Mouse (Mus musculus) kidney, postnatal 4 days (tissue): ENCODE results near the gene Ldah.

ENCODE experiments used
- DNase-seq, 2 experiments: peaks; one replicate each; pipeline ENCODE4 v3.0.0; 2021; ENCODE audit warnings: mixed read lengths in 2 of 2

Ldah gene

DNA sequence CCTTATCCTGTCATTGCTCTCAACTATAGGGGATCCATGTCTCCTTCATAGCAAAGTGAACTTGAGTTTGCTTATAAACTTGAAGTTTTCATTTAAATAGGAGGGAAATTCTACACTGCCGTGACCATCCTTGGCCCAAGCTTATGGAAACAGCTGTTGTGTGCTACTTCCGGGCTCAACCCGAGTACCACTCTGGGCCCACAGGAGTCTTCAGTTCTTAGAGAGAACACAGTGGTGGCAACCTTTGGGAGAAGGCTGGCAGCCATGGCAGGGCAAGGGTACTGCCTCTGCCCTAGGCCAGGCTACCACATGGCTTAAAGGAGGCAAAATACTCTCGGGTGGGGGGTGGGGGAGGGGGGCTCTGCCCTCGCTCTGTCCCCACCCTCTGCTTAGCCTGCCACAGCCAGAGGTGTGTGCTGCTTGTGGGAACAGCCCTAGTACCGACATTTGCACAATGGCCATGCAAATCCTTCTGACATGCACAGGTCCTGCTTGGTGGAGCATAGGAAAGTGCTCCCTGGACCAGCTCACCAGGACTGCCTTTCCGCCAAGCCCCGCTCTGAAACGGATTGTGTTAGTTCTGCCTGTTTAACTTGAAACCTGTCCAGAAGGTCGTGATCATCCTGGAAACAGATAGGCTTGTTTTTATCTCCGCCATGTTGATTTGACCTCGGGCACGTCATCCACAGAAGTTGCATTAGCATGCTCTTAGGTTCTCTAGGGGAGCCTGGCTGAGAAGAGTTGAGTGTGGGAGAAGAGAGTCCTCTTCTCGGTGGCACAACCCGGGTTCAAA, 73.5 kb downstream of the Ldah start:
- DNase-seq = no peak

DNA sequence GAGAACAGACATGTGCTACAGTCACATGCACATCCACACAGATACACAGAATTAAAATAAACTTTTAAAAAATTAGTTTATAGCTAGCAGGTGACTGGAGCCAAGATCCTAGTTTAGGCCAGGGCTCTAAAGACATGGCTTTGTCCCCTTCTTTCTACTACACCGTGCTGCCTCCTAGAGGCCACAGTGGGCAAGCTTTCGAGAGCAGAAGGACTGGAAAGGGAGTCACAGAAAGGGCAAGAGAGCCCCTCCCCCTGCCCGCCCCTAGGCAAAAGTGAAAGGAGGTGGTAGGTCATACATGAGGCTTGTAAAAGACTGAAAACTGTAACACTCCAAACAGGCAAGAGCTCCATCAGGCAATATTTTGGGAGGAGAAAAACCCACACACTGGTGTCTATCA, 80.1 kb downstream of the Ldah start:
- peak in 1 of 2 experiments; percentile 48 for DNase-seq

DNA sequence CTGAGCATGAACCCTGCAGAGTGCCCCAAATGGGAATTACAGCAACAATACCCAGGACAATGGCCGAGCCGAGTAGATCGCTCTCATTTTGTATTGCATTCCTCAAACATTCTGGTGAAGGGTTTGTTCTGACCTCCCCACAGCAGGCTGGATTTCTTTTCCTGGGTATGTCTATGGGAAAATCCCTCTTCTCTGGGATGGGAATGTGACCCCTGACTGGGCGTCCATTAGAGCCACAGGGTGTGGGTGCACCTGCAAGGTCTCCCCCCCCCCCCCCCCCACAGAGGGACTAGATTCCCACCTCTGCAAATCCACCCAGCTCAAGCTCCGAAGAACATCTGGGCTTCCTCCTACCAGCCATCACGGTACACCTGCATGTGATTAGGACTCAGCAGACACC, 81.2 kb downstream of the Ldah start:
- no peak for DNase-seq

DNA sequence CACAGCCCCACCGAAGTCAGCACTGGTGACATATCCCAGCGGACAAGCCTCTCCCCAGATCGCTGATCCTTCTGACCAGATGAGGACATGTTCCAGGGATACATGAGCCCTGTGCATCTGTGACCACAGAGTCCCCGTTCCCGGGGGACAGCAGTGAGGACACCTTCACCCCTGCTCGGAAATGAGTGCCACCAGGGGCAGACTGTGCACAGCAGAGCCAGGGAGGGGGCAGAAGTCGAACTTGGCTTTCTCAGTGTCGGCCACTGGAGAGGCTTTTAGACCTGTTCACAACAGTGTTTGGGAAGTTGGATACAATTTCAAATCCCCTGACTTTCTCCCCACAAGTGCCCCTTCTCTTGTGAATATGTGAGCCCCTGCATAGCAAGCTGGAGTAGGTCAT, 81.6 kb downstream of the Ldah start:
- no peak for DNase-seq

DNA sequence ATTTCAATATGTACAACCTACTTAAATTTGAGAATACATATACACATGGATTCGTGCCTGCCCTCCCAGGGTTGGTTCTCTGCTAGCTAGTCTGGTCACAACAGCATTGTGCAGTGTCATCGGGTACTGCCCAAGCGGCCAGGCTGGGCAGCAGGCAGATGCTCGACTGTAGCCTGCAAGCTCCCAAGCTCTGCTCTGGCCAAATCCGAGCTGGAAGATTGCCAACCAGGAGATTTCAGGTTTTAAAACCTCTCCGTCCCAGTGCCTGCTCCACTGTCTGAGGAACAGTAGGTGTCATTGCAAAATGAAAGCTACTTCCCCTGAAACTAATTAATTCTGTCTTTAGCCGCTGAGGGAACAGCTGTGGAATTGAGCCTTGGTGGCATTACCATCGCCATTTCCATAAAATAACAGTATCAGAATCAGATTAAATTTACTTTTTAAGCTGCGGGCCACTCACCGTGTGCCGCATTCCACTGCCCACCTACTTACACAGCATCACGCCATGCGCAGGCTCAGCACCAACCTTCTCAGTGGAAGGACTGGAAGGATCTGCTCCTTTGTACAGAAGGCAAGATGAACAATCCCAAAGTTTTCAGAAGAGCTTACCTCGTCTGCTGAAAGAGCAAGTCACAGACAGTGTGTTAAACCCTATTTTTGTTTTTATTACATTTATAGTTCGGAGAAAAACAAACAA, 83.4 kb downstream of the Ldah start:
- DNase-seq = no peak

DNA sequence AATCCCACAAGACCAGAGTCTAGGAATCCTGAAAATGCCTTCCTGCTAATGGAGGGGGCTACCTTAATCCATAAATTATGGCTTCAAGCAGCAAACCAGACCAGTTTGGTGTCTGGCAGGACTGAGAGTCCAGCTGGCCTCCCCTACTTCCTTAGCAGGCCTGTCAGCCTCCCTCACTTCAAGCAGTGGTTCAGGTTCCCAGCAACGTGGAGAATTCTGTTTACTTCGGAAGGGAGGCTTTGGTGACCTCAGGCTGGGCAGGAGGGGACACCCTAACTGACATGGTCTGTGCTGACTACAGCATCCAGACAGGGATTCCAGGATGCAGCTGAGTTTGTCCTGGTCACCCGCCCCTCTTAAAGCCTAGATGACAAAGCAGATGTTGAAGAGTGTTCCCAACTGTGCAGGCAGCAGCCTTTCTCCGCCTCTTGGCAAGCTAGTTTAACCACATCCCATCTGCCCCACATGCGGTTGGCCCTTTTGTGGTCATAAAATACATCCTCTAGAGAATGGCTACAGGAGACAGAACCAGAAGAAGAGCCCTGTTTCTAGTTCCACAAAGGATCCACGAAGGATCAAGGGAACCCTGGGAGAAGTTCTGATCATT, 87.5 kb downstream of the Ldah start:
- peak; percentile 44 to 60 for DNase-seq

DNA sequence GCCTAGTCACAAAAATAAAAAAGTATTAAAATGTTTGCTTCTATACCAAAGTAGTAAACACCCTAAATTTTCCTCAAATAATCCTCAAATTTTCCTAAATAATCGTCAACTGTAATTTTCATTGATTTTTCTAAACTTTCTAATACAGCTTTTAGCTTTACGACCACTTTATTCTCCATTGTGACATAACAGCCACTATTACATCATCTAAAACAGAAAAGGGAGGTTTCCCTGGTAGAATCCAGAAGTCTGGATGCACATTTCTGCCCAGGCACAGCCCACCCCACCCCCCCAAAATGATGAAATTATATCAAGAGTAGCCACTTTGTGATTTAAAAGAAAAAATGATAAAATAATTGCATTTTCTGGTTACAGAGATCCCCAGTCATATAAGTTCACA, 88.2 kb downstream of the Ldah start:
- no peak for DNase-seq

DNA sequence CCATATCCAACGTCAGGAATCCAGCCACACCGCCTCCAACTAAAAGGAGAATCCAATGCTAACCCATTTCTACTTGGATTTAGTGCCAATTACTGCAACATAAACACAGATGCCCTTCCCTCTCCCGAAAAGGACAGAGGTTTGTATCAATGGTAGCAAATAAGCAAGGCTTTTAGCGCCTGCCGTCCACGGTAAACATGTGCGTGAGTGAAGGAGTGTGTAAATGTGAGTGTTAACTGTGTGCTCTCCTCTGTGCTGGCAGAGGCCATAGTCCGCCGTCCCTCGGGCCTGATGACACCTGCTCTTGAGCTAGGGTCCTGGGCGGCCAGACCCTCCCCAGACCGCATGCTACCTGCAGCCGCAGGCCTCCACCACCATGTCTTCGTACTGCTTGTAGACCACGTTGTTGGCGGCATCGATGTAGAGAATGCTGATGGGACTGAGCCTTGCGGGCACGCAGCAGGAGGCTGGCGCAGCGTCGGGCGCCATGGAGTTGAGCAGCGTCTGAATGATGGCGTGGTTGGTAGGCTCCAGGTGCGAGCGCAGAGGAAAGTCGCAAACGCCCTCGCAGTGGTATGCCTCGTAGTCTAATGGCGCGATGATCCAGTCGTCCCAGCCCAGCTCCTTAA, 89.8 kb downstream of the Ldah start:
- DNase-seq = no peak

DNA sequence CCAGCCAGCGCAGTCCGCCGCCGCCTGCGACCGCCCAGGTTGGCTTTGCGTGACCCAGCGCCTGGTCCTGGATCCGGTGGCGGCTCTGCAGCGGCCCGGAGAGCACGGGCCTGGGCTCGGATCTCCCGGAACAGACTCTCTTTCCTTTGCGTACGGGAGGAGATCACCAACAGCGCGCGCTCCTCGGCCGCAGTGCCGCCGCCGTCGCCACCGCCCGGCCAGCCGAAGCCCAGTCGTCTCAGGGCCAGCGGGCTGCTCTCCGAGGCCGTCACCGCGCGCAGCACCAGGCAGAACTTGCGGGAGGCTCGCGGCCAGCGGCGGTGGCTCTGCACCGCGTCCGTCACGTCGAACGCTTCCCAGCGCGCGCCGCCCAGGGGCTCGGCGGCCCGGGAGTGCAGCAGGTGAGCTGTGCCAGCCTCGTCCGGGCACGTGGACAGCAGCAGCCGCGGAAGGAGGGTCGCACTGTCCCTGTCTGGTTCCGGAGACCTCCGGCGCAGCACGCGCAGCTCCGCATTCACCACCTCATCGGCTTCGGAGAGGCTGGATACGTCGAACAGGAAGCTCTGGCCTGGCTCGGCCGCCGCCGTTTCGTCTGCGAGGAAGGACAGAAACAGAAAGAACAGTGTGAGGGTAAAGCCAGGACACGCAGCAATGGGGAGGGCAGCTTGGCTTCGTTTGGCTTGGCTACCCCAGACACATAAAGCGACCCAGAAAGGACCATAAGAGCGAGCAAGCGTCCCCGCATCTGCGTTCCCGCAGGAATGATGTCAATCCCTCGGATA, 90.6 kb downstream of the Ldah start:
- DNase-seq = peak; percentile 45 to 56

DNA sequence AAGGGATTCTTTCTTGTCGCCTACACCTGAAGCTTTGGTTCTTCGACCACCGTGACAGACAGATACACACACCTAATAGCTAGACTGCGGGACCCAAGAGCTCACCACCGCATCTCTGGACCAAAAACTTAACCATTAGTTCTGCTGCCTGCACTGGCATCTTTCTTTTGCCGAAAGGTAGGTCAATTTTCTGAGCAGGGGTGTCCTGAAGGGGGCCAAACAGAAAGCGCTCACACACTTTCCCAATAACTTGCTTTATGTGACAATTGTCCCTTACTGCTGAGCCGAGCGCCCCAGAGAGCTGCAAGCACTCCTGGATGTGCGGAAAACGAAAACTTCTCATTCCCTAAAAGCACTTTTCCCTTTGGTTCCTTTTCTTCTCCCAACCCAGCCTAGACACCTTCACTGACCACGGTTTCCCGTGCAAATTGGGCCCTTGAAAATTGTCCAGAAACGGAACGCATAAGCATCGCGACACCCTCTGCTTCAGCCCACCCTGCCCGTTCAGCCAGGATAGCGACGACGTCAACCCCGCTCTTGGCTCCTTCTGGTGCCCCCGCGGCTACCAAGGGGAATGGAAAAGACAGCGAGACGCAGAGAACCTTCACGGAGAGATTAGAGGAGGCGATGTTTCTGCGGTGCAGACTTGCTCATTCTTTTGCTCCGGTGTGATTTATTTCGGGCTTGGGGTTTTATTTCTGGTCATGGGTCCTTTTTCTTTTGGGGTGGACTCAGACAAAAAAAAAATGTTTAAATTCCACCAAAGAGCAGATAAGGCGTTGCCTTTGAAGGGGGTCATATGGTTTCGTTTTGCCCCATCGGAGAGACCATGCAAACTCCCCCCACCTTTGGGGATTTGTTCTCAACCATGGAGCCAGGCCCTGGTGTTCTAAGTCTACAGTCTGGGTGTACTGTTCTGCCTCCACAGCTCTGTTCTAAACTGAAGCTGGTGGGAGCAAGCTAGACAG, 91.5 kb downstream of the Ldah start:
- no peak for DNase-seq

DNA sequence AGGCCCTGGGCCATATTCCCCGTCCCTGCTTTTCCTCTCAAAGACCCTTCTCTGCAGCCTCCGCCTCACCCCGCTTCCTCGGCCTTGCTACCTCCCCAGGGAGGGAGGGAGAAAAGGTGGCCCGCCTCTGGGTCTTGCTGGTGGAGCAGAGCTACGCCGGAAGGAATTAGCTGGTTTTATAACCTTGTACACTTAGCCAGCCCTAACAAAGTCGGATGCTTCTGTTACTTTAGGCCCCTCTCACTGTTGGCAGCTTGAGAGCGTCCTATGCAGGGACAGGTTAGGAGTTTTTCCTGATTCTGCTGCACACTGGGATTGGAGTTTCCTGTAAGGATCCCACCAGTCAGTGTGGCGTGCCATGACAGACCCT, 92.2 kb downstream of the Ldah start:
- no peak for DNase-seq

DNA sequence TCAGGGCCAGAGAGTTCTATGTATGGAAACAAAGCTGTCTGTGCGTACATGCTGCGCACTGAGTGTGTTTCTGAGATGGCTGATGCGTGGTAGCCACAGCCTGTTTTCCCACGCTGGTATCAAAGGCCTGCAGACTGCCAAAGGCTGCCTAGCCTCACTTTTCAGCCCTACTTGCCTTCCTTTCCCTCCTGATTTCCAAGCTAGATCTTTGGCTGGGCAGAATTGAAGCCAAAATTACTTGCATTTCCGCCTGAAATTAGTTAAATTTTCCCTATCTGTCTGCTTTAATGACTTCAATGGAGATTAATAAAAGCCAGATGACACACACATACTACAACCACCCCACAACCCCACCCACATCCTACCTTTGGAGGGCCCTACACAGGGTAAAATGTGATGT, 92.6 kb downstream of the Ldah start:
- DNase-seq = no peak

DNA sequence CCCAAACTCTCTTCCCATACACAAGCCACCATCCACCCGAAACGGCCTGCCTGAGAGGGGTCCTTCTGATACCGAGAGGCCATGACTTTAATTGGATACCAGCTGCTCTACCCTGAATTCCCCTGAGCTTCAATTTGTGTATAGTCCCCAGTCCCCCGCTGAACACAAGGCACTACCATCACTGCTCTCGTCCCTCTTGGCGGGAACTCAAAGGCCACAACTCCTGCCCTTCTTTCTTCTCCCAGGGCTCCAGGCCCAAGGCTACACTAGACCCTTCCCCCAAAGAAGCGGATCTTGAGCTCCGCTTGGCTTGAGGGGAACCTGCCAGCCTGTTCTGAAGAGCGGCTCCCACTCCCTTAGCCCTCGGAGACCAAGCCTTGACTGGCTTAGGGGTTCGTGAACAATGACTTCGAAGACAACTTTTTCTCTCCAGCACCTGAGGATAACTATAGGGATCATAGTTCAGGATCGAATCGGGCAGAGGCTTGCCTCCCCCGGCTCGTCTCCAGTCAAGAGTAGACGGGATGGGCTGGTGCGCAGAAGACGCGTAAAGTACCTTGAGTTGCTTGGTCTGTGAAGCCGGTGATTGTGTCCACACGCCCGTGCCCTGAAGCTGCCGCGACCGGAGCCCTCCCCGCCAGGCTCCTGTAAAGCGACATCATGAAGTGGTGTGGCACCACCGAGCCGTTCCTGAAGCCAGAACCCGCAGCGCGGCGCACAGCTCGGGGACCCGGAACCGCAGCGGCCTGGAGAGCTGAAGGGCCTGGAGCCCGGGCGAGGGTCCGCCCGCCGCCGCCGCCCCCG, 93.3 kb downstream of the Ldah start:
- peak; percentile 30 to 35 for DNase-seq

DNA sequence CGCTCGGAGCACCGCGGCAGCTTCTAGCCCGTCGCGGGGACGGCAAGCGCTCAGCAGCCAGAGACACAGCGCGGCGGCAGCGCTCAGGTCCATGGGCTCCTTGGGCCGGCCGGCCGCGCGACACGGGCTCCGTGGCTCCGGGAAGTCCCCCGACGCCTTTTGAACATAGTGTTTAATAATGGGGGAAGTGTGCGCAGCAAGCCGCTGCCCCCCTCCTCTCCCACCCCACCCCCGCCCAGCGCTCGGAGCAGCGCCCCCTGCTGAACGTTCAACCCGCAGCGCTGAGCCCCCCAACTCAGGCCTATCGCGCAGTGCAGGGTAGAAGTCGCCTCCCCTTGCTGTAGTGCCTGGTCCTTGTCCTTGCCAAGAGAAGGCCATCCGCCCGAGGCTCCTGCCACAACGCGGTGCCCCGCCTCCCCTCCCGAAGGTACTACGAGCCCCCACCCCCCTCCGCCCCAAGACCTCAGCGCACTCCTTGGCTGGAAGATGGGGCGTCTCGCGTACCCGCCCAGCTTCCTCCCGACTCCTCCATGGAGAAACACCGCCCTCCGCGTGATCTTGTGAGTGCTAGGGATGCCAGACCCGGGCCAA, 94.0 kb downstream of the Ldah start, which contains the start of gene Gdf7:
Gene Gdf7 (minus strand): TSS at position 114 of the 591 bp plus-strand sequence.
- DNase-seq = peak; percentile 56 to 59

DNA sequence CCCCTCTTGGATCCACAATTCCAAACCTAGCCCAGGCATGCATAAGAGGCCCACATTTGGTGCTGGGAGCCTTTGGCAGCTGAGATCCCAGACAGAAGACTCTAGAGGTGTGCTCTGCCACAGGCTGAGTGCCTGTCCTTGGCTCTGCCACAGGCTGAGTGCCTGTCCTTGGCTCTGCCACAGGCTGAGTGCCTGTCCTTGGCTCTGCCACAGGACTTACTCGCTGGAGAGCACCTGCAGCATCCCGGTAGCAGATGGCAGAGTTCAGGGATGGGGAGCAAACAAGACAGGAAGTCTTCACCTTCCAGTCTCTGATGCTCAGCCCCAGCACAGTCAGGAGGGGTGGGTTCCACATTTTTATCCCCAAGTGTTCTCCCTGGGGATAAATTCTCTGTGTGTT, 97.4 kb downstream of the Ldah start:
- DNase-seq = no peak

DNA sequence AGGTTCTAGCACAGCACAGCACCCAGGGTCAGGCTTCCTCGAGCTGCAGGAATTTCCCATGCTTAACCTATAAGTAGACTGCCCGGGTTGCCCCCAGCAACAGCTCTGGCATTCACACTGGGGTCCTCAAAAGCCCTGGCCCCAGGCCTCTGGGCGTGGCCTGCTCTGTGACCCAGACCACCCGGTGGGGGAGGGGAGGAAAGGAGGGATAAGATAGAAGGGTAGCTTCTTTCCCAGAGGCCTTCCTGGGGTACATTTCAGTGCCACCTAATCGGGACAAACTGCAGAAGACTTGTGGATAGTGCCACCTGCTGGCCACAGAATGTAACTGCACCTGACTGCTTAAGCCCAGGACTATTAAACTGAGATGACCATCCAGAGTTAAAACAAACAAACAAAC, 98.5 kb downstream of the Ldah start:
- DNase-seq = peak; percentile 79 to 82

DNA sequence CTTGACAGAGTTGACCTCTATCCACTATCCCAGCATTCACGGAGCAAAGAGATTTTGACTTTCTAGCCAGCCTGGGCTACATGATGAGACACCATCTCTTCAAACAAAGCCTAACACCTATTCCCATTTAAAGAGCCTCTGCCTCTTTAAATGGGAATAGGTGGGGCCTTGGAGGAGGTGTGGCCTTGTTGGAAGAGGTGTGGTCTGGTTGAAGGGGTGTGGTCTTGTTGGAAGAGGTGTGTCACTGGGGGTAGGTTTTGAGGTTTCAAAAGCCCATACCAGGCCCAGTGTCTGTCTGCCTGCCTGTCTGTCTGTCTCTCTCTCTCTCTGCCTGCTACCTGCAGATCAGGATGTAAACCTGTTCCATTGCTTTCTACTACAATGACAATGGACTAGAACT, 99.0 kb downstream of the Ldah start:
- no peak for DNase-seq

DNA sequence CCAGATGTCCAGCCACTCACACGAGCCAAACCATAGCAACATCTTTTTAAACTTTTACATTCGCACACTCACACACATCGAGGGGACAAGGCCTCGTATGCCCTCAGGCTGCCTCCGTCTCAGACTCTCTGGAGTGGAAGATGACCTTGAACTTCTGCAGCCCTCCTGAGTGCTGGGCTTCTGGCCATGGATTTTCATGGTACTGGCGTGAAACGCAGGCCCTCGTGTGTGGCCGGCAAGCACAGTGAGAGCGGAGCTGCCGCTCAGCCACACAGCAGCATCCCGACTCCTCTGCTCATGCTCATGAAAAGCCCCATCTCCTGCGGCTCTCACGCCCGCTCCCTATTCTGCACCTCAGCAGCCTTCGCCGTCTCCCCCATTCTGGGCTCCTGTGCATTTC, 103.1 kb downstream of the Ldah start:
- DNase-seq = no peak

DNA sequence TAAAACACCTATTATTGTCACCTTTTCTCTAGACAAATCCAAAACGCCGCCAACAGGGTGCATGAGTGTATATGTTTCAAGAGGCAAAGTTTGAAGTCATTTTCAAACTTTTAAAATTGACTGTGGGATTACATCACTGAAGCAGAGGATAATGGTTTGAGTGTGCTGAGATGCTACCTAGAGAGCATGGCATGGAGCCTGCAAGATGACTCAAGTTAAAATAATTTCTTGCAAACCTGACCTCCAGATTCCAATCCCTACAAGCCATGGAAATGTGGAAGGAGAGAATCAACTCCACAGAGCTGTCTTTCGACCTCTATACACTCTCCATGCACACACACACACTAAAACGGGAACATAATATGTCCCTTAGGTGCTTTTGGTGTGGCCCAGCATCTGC, 104.4 kb downstream of the Ldah start:
- DNase-seq = no peak

DNA sequence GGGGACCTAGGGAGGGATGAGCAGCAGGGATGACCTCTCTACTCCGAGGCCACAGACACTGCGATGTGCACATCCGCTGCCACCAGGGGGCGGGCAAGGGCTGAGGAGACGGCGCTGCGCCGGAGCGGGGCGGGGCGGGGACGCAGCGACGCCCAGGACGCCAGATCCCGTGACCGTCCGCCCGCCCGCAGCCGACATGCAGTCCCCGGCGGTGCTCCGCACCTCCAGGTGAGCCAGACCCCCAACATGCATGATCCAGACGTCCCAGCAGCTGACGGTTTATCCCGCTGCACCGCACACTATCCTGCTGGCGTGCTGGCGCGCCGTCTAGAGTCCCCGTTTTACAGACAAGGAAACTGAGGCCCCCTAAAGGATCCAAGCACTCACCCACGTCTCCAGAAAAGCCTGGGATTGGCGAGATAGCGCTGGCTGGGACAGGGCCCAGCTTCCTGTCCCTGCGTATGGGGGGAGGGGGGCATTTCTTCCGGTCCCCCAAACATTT, 105.4 kb downstream of the Ldah start, which contains the start of gene Hs1bp3:
Gene Hs1bp3 (plus strand): TSS at position 163 of the 502 bp plus-strand sequence.
- DNase-seq = peak; percentile 95
